Mouse (Mus musculus): ENCODE results near the gene Hrasls5.

Hrasls5 gene

DNA sequence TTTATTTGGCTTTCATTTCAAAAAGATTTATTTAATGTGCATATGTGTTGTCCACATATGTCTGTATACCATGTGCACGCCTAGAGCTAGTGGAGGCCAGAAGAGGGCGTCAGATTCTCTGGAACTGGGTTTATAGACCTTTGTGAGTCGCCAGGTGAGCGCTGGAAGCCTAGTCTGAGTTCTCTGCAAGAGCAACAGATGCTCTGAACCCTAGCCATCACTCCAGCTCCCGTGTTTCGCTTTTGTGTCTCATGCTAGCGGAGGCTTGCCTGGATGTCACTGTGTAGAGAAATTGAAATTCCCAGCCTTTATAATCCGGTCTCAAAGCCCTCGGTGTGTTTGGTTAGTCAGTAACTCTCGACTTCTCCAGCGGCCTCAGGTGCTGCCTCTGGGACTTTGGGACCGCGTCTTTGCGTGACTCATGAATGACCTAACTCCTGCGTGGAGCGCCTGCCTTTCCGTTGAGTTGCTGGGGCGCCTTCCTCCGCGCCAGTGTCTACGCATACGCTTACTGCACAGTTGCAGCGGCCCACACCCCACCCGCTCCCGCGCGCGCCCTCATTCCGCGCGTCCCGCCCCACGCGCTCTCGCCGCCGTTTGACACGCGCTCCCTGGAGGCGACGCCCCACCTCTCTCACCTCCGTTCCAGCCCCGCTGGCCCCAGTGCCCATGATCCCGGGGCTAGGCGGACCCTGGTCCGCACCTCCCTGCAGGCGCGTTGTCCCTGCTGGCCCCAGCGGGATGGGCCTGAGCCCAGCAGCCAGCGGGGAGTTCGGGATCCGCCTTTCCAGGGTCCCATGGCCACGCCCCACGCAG is at the start of gene Hrasls5:
TSS of gene Hrasls5 (plus strand) at position 600 of the 816 bp plus-strand sequence.
- ATAC-seq (ENCODE audit: insufficient number of reproducible peaks, low FRiP score, low TSS enrichment): no peak

GRCm38 (mm10) chr19:7562601-7563129 is 49.7 kb upstream of the Hrasls5 start:
- ATAC-seq (ENCODE audit: insufficient number of reproducible peaks, low FRiP score, low TSS enrichment): no peak

GRCm38 (mm10) chr19:7563676-7564075 is 48.7 kb upstream of the Hrasls5 start:
- ATAC-seq (ENCODE audit: insufficient number of reproducible peaks, low FRiP score, low TSS enrichment): no peak

DNA sequence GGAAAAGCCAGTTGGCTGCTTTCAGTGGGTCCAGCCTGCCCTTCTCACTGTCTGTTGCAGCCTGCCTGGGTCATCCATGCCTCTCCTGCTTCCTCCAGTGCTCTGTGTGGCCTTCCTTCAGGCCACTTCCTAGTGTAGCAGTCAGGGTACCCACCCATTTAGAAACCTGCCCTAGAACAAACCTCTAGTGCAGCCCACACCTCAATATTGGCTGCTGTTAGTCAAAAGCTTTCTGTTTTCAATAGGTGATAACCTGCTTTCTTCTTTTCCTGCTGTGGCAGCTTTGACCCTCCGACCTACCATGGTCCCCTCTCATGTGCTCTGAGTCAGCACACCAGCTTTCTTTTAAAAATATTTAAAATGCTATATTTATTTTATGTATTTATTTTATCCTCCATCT is 47.9 kb upstream of the Hrasls5 start:
- ATAC-seq (ENCODE audit: insufficient number of reproducible peaks, low FRiP score, low TSS enrichment): no peak

- no peak for ATAC-seq (ENCODE audit: insufficient number of reproducible peaks, low FRiP score, low TSS enrichment)
These were observed 45.5 kb upstream of the Hrasls5 start for GRCm38 (mm10) chr19:7566826-7567225.

GRCm38 (mm10) chr19:7568364-7568763 is 44.0 kb upstream of the Hrasls5 start:
- no peak for ATAC-seq (ENCODE audit: insufficient number of reproducible peaks, low FRiP score, low TSS enrichment)

DNA sequence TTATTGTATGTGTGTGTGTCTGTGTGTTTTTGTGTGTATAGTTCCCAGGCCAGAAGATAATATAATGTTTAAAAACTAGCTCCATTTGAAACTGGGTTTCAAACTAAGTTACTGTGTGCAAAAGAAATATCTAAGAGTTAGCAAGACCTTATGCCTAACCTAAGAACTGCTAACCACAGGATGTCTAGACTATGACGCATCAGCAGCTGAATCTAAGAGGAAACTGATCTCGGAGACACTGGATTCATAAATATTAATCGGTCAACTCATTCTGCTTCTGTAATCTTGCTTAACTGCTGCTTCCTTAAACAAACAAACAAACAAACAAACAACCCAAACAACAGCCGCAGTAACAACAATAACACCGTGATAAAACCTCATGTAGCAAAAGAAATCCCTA is 42.7 kb upstream of the Hrasls5 start:
- ATAC-seq (ENCODE audit: insufficient number of reproducible peaks, low FRiP score, low TSS enrichment): no peak

- ATAC-seq (ENCODE audit: insufficient number of reproducible peaks, low FRiP score, low TSS enrichment): no peak
These were observed 36.2 kb upstream of the Hrasls5 start for GRCm38 (mm10) chr19:7576180-7576579.

DNA sequence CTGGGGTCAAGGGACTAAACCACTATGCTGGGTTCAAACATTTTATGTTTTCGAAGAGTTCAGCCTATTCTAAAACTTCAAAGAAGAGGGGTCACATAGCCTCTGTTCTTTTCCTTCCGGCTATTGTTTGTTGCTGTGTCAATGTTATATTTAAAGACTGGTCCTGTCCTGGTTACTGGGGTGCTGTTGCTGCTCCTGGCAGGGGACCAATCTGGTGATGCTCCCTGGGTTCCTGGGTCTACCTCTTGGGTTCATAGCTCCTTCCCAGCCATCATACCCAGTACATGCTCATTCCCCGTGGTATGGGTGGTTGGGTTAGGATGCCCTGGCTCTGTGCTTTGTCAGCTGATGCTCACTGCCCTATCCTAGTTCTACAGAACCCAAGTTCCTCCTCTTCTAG is 34.6 kb upstream of the Hrasls5 start:
- no peak for ATAC-seq (ENCODE audit: insufficient number of reproducible peaks, low FRiP score, low TSS enrichment)

- ATAC-seq (ENCODE audit: insufficient number of reproducible peaks, low FRiP score, low TSS enrichment): no peak
These were observed 31.3 kb upstream of the Hrasls5 start for GRCm38 (mm10) chr19:7581042-7581441.

DNA sequence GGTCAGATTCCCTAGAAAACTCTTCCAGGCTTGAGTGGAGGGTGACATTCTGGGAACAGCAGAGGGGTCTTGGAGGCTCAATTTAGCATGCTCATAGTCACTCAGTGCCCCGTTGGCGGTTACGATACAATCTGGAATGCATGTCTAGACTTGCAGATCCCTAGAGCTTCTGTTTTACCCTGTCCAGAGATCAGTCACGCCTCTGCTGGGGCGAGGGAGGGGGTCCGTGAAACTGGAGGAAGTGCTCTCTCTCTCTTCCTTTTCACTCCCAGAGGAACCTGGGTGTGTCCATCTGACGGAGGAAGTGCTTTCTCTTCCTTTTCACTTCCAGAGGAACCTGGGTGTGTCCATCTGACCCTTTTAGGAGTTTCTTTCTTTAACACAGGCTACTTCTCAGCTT is 29.2 kb upstream of the Hrasls5 start:
- no peak for ATAC-seq (ENCODE audit: insufficient number of reproducible peaks, low FRiP score, low TSS enrichment)

DNA sequence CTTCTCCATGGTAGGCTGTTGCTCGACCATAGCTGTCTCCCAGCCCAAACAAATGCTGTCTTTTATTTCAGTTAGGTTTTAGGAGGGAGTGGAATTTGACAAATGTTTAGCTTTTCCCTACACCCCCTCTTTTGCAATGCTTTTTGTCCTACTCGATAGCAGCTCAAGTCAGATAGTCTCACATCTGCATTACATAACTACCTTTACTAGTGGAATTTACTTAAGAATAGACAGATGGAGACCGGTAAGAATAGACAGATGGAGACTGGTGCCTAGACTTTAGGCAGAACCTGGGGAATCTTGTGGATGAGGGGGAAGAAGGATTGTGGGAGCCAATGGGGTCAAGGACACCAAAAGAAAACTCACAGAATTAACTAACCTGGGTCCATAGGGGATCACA is 28.7 kb upstream of the Hrasls5 start:
- no peak for ATAC-seq (ENCODE audit: insufficient number of reproducible peaks, low FRiP score, low TSS enrichment)

GRCm38 (mm10) chr19:7585279-7585678 is 27.1 kb upstream of the Hrasls5 start:
- ATAC-seq (ENCODE audit: insufficient number of reproducible peaks, low FRiP score, low TSS enrichment): no peak

- ATAC-seq (ENCODE audit: insufficient number of reproducible peaks, low FRiP score, low TSS enrichment): no peak
These were observed 26.6 kb upstream of the Hrasls5 start for GRCm38 (mm10) chr19:7585764-7586163.

DNA sequence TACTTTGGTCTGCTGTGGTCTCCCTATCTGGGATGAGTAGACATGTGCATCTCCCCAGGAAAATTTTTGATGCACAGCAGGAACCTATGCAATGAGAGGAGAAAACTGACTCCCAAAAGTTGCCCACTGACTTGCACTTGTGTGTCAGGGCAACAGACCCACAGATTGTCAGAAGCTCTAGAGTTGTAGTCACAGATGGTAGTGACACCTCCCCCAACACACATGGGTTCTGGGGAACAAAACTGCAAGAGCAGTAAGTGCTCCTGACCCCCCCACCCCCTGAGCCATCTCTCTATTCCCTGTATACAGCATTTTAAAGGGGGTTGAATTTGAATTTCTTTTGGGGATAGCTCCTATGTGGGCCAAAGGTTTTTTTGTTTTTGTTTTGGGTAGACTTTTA is 21.5 kb upstream of the Hrasls5 start:
- ATAC-seq (ENCODE audit: insufficient number of reproducible peaks, low FRiP score, low TSS enrichment): no peak

- ATAC-seq (ENCODE audit: insufficient number of reproducible peaks, low FRiP score, low TSS enrichment): no peak
These were observed 20.3 kb upstream of the Hrasls5 start for GRCm38 (mm10) chr19:7592018-7592417.

DNA sequence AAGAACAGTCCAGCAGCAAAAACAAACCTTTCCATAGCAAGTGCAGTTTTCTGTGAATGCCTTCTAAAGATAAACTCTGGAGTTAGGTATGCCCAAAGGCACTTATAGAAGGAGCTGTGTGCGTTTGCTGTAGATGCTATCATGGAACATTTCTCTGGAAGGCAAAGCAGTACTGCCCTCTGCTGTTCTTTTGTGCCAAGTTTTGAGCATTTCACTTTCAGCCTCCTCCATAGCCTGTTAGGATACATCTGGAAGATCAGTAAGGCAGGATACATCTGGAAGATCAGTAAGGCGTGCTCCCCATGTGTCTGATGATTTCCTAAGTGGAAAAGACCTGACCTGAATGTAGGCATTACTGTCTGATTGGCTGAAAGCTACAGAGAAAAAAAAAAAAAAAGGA is 16.8 kb upstream of the Hrasls5 start:
- no peak for ATAC-seq (ENCODE audit: insufficient number of reproducible peaks, low FRiP score, low TSS enrichment)

GRCm38 (mm10) chr19:7598481-7598880 is 13.9 kb upstream of the Hrasls5 start:
- ATAC-seq (ENCODE audit: insufficient number of reproducible peaks, low FRiP score, low TSS enrichment): no peak

- ATAC-seq (ENCODE audit: insufficient number of reproducible peaks, low FRiP score, low TSS enrichment): no peak
These were observed 10.8 kb upstream of the Hrasls5 start for GRCm38 (mm10) chr19:7601551-7601950.

- no peak for ATAC-seq (ENCODE audit: insufficient number of reproducible peaks, low FRiP score, low TSS enrichment)
These were observed 8.2 kb upstream of the Hrasls5 start for GRCm38 (mm10) chr19:7604107-7604506.

- no peak for ATAC-seq (ENCODE audit: insufficient number of reproducible peaks, low FRiP score, low TSS enrichment)
These were observed 7.3 kb upstream of the Hrasls5 start for GRCm38 (mm10) chr19:7605013-7605412.

Data from cerebellum, adult (tissue).